Comparison of ENCODE assay signal across 18 mouse cellular contexts in genomic region chr2:31471611-31472010, GRCm38 (mm10). TPM values are rescaled to one million over a fixed set of nuclear protein-coding genes. Genes with fewer than 3 reads are reported as not detected.
A peak's percentile ranks its signal among the peaks of the same experiment; 100 is the strongest.
DNase-seq lines count a peak whose midpoint lies in the region; ATAC-seq and TF ChIP-seq lines count a peak whose summit lies in the region.
"Had no signal": no experiment of that assay in that cellular context is flagged by ENCODE, and none has a peak within 500 bp of the region (broad histone marks: within the 10 kb centered on the region; RNA-seq: fewer than 3 reads in every experiment).

No protein-coding gene starts in this region.

- no peak for DNase-seq in kidney, postnatal 14 days
- peak; percentile 43 for DNase-seq in R1 (ENCODE audit: low read depth, low spot score)
- DNase-seq in liver, embryonic 13.5 days: no peak
- no peak for DNase-seq in midbrain, embryonic 10.5 days (ENCODE audit: low spot score)
- no peak for DNase-seq in left cerebral cortex, adult 18-20 months (ENCODE audit: low spot score in 2 of 2)
- no peak for DNase-seq in frontal cortex, postnatal 25 days (ENCODE audit: low spot score in 2 of 2)
- DNase-seq: adrenal gland, postnatal 25 days; cerebellum, adult 8-10 months; embryo, embryonic 11 days; forebrain, postnatal 0 days; heart, postnatal 14 days; lung, postnatal 10 days; right cerebral cortex, adult 18-20 months; spleen, adult 18-20 months had no signal

- no peak overlapping the region for H3K4me3 ChIP-seq in kidney, embryonic 15.5 days (replicated peaks)
- peak overlapping the region; percentile 56 for H3K4me3 ChIP-seq in C2C12 (ENCODE audit: insufficient read depth, poor library complexity, severe bottlenecking)
- 0 out of 2 replicates have a peak overlapping the region, but pooled peaks have one; percentile 62 for H3K4me3 ChIP-seq in liver, embryonic 13.5 days (replicated peaks)
- H3K4me3 ChIP-seq in midbrain, embryonic 10.5 days: no peak overlapping the region

- no peaks in the 10 kb centered on the region for H3K36me3 ChIP-seq in kidney, embryonic 15.5 days
- peaks cover 7% of the 10 kb centered on the region for H3K36me3 ChIP-seq in C2C12 (ENCODE audit: control insufficient read depth, insufficient read depth)
- H3K36me3 ChIP-seq in liver, embryonic 13.5 days: no peaks in the 10 kb centered on the region
- no peaks in the 10 kb centered on the region for H3K36me3 ChIP-seq in midbrain, embryonic 10.5 days

- H3K79me2 ChIP-seq in C2C12 (ENCODE audit: control insufficient read depth, insufficient read depth): peaks cover 21% of the 10 kb centered on the region

- no peak overlapping the region for H3K27ac ChIP-seq in kidney, embryonic 15.5 days
- H3K27ac ChIP-seq in liver, embryonic 13.5 days: no peak overlapping the region
- H3K27ac ChIP-seq in midbrain, embryonic 10.5 days (replicated peaks): no peak overlapping the region

- H3K9ac ChIP-seq in kidney, embryonic 15.5 days: no peak overlapping the region
- peak overlapping the region; percentile 72; the same call in 1 of the 2 replicates for H3K9ac ChIP-seq in liver, embryonic 13.5 days
- H3K9ac ChIP-seq: forebrain, postnatal 0 days had no signal

- no peak overlapping the region for H3ac ChIP-seq in C2C12 (ENCODE audit: control insufficient read depth, insufficient read length, low read depth)

- H3K4me2 ChIP-seq in kidney, embryonic 15.5 days: peak overlapping the region; percentile 91
- peak overlapping the region; percentile 79 for H3K4me2 ChIP-seq in liver, embryonic 13.5 days
- H3K4me2 ChIP-seq: midbrain, embryonic 11.5 days had no signal

- H3K4me1 ChIP-seq in kidney, embryonic 15.5 days: peaks cover 23% of the 10 kb centered on the region
- peaks cover 42% of the 10 kb centered on the region for H3K4me1 ChIP-seq in liver, embryonic 13.5 days (replicated peaks)
- H3K4me1 ChIP-seq in midbrain, embryonic 10.5 days: peaks cover 44% of the 10 kb centered on the region

- H3K79me3 ChIP-seq in C2C12 (ENCODE audit: low read depth): no peaks in the 10 kb centered on the region

- WGBS in kidney, embryonic 15.5 days: 39% methylated on average over 6 of the region's 6 CpGs
- WGBS in liver, embryonic 13.5 days (ENCODE audit: insufficient replicate concordance): 42% methylated on average over 6 of the region's 6 CpGs
- WGBS in midbrain, embryonic 10.5 days: 53% methylated on average over 6 of the region's 6 CpGs

- TF ChIP-seq CTCF in C2C12 (IDR thresholded peaks at IDR 0.05; ENCODE audit: control insufficient read depth, insufficient read depth, insufficient read length): no peak

- no peak for ATAC-seq in kidney, embryonic 15.5 days (replicated peaks; ENCODE audit: low FRiP score)
- no peak for ATAC-seq in liver, embryonic 13.5 days (ENCODE audit: low read depth)
- ATAC-seq: forebrain, postnatal 0 days; hindbrain, embryonic 16.5 days had no signal

- H3K27me3 ChIP-seq in kidney, embryonic 15.5 days: peaks cover 35% of the 10 kb centered on the region
- no peaks in the 10 kb centered on the region for H3K27me3 ChIP-seq in C2C12 (ENCODE audit: control insufficient read depth, insufficient read depth, insufficient read length)
- H3K27me3 ChIP-seq in liver, embryonic 13.5 days: peaks cover 22% of the 10 kb centered on the region
- peaks cover 67% of the 10 kb centered on the region for H3K27me3 ChIP-seq in midbrain, embryonic 10.5 days (ENCODE audit: low read depth, poor library complexity, severe bottlenecking)

- H3K9me3 ChIP-seq in kidney, embryonic 15.5 days (replicated peaks): no peaks in the 10 kb centered on the region
- H3K9me3 ChIP-seq in liver, embryonic 13.5 days (replicated peaks): no peaks in the 10 kb centered on the region
- no peaks in the 10 kb centered on the region for H3K9me3 ChIP-seq in midbrain, embryonic 10.5 days (replicated peaks)

TF ChIP-seq in C2C12, 6 proteins besides CTCF, POLR2A, EP300 and RAD21:
- TF ChIP-seq MYOD1 (IDR thresholded peaks at IDR 0.05; ENCODE audit: control insufficient read depth, insufficient read length, low read depth): no peak
- no peak for TF ChIP-seq CEBPB (IDR thresholded peaks at IDR 0.05; ENCODE audit: low read depth)
- no peak for TF ChIP-seq FOSL1 (IDR thresholded peaks at IDR 0.05; ENCODE audit: insufficient read depth, low read length, poor library complexity, severe bottlenecking)
- TF ChIP-seq MAX (IDR thresholded peaks at IDR 0.05): no peak
- no peak for TF ChIP-seq MYOG (IDR thresholded peaks at IDR 0.05; ENCODE audit: control insufficient read depth, extremely low read depth, insufficient read length)
- no peak for TF ChIP-seq USF1 (IDR thresholded peaks at IDR 0.05; ENCODE audit: low read depth)

RNA-seq across cellular contexts. Expression of gene Ass1, which starts 1.6 kb away (rescaled TPM):
- polyA plus RNA-seq in kidney, embryonic 15.5 days (2015; fragmentation: Nextera tagmentation; extraction: Ambion mirVana): 72.1 and 77.8 TPM in 2 replicates
- 248 TPM for polyA plus RNA-seq in C2C12 (2012; fragmentation: generic; extraction: Trizol)
- polyA plus RNA-seq in liver, embryonic 13.5 days (2015; fragmentation: Nextera tagmentation; extraction: Ambion mirVana): 75.3 and 87.1 TPM in 2 replicates
- polyA plus RNA-seq in midbrain, embryonic 10.5 days (2016; fragmentation: Nextera tagmentation; extraction: Ambion mirVana): 11.4 and 13.3 TPM in 2 replicates
- total RNA-seq in left cerebral cortex, adult 18-20 months (2021): 10 to 100 TPM; 44.0 to 49.5 TPM

Comparison
In these comparisons a context has a peak if more than half of its experiments do, and no peak if none do; other contexts are left out.
1. H3K4me3 ChIP-seq: peak in C2C12 (single experiment) and liver, embryonic 13.5 days (single experiment); none in kidney, embryonic 15.5 days (single experiment) and midbrain, embryonic 10.5 days (single experiment).